Mouse (Mus musculus) liver, embryonic 15.5 days (tissue): ENCODE data around the gene Cmtm2a. TPM values are rescaled to one million over a fixed set of nuclear protein-coding genes. Genes with fewer than 3 reads are reported as not detected.
"Not testable (repeated sequence)": the region's sequence is repeated elsewhere in the genome, so short reads cannot be mapped to it uniquely, and the experiment has no call there.

Experiments
- ATAC-seq: fragments of 200-750 bp; cut with Nextera tagmentation; 2 replicates; pipeline ENCODE4 v1.8.0; 2017; ENCODE audit warnings: moderate number of reproducible peaks, mild to moderate bottlenecking, moderate library complexity; ENCODE audit not compliant: insufficient read depth
- H3K27ac ChIP-seq: fragments of 300-500 bp; sonication (generic); replicated peaks from 2 replicates; pipeline ENCODE4 v1.5.1; 2015; ENCODE audit warnings: mild to moderate bottlenecking, inconsistent platforms
- H3K27me3 ChIP-seq: fragments of 300-500 bp; sonication (generic); 2 replicates; pipeline ENCODE4 v1.6.1; 2015; ENCODE audit warnings: mild to moderate bottlenecking, inconsistent platforms
- H3K36me3 ChIP-seq: fragments of 300-500 bp; sonication (generic); replicated peaks from 2 replicates; pipeline ENCODE4 v1.6.1; 2015; ENCODE audit warnings: moderate library complexity, mild to moderate bottlenecking, inconsistent platforms
- H3K4me1 ChIP-seq: fragments of 300-500 bp; sonication (generic); replicated peaks from 2 replicates; pipeline ENCODE4 v1.6.1; 2015; ENCODE audit warnings: inconsistent platforms
- H3K4me2 ChIP-seq: fragments of 300-500 bp; sonication (generic); 2 replicates; pipeline ENCODE4 v1.6.1; 2015; ENCODE audit warnings: moderate library complexity, mild to moderate bottlenecking, inconsistent platforms
- H3K4me3 ChIP-seq: fragments of 300-500 bp; sonication (generic); replicated peaks from 2 replicates; pipeline ENCODE4 v1.5.1; 2015; ENCODE audit warnings: mild to moderate bottlenecking, inconsistent platforms
- H3K9ac ChIP-seq: fragments of 300-500 bp; sonication (generic); 2 replicates; pipeline ENCODE4 v1.6.1; 2015; ENCODE audit warnings: moderate library complexity, mild to moderate bottlenecking, inconsistent platforms
- H3K9me3 ChIP-seq: fragments of 300-500 bp; sonication (generic); replicated peaks from 2 replicates; pipeline ENCODE4 v1.6.1; 2016; ENCODE audit warnings: inconsistent platforms
- WGBS: fragments of 180-500 bp; shearing (Covaris S2); methylation state at CpG from one replicate; pipeline ENCODE4 v1.1.7; 2015; ENCODE audit warnings: mixed read lengths; ENCODE audit not compliant: insufficient replicate concordance; 5-methylcytosine and 5-hydroxymethylcytosine counted together
- polyA plus RNA-seq: library from polyadenylated mRNA; unstranded; fragments of >200 nt; fragmentation: Nextera tagmentation; extraction: Ambion mirVana; gene quantifications from 2 replicates; pipeline ENCODE4 v1.2.1, GENCODE M21; 2015

The Cmtm2a gene
- polyA plus RNA-seq, result not detected in 2 replicates

DNA sequence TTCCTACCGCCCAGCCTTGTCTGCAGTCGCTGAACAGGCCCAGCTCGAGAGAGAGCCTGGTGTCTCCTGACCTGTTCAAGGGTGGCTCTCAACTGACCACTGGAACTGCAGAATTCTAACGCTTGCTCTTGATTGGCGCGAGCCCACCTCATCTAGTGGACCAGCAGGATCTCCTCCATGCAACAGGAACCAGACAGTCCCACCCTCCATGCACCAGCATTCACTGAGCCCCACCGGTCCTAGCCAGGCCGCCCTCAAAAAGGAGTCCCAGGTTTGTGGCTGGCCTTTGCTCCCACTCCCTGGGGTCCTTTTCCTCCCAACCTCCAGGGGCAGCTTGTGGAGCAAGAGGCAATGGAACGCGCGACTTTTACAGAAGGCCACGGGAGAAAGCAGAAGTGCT lies at the start of gene Cmtm2a:
Cmtm2a (minus strand) TSS at position 101 of the 400 bp plus-strand sequence.
- not testable (repeated sequence) for H3K9ac ChIP-seq, H3K27me3 ChIP-seq, H3K27ac ChIP-seq, H3K4me3 ChIP-seq, ATAC-seq, H3K4me1 ChIP-seq, H3K9me3 ChIP-seq, H3K4me2 ChIP-seq, H3K36me3 ChIP-seq
- 68% methylated on average over 12 of the region's 12 CpGs for WGBS

DNA sequence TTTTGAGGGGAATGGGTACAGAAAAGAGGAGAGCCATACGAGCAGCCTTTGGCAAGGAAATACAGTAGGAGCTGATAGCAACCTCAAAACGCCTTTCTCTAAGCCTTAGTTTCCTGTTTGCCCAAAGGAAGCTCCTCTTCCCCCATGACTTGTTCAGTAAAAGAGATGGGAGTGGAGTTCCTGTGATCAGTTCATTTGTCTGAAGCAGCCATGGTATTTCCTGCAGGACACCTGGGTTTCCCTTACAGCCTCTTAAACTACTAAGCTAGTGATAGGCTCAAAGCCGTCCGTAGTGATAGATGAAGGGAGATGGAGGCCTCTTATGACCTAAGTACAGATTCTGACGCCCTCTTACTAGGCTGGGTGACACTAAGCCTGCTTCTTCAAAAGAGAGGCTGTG lies 49.4 kb upstream of the Cmtm2a start:
- Histone ChIP-seq H3K4me1 (peaks cover 27% of the 10 kb centered on the region), H3K27ac (no peak overlapping the region), H3K4me2 (no peak overlapping the region), H3K36me3 (peaks cover 4% of the 10 kb centered on the region; the same call in 1 of the 2 replicates), H3K9ac (no peak overlapping the region), H3K9me3 (no peaks in the 10 kb centered on the region), H3K27me3 (peaks cover 17% of the 10 kb centered on the region; the same call in 1 of the 2 replicates), H3K4me3 (no peak overlapping the region)
- no peak for ATAC-seq
- WGBS, result 43% methylated on average over 5 of the region's 5 CpGs

- H3K9ac ChIP-seq, result no peak overlapping the region
- H3K4me3 ChIP-seq, result no peak overlapping the region
- 44% methylated on average over 6 of the region's 6 CpGs for WGBS
- H3K4me2 ChIP-seq, result peak overlapping the region; percentile 77
- H3K4me1 ChIP-seq, result peaks cover 27% of the 10 kb centered on the region
- H3K27me3 ChIP-seq, result peaks cover 17% of the 10 kb centered on the region; the same call in 1 of the 2 replicates
- H3K27ac ChIP-seq, result no peak overlapping the region
- no peaks in the 10 kb centered on the region for H3K9me3 ChIP-seq
- H3K36me3 ChIP-seq, result 0 out of 2 replicates have a peak, but pooled peaks cover 4% of the 10 kb centered on the region
- ATAC-seq, result no peak
These were observed 48.7 kb upstream of the Cmtm2a start for GRCm38 (mm10) chr8:104341678-104342077.

GRCm38 (mm10) chr8:104341106-104341561 lies 48.2 kb upstream of the Cmtm2a start:
- WGBS, result under 1% methylated on average over 24 of the region's 24 CpGs
- peaks cover 27% of the 10 kb centered on the region for H3K4me1 ChIP-seq
- 0 out of 2 replicates have a peak, but pooled peaks cover under 1% of the 10 kb centered on the region for H3K36me3 ChIP-seq
- peaks cover 17% of the 10 kb centered on the region; the same call in 1 of the 2 replicates for H3K27me3 ChIP-seq
- peak overlapping the region; percentile 77 for H3K4me2 ChIP-seq
- H3K27ac ChIP-seq, result peak overlapping the region; percentile 57
- peak; percentile 36 for ATAC-seq
- no peaks in the 10 kb centered on the region for H3K9me3 ChIP-seq
- peak overlapping the region; percentile 55 for H3K4me3 ChIP-seq
- H3K9ac ChIP-seq, result peak overlapping the region; percentile 39; the same call in 1 of the 2 replicates

GRCm38 (mm10) chr8:104340233-104341105 lies 47.5 kb upstream of the Cmtm2a start:
- under 1% methylated on average over 53 of the region's 54 CpGs for WGBS
- Histone ChIP-seq H3K4me2 (peak overlapping the region; percentile 77), H3K27me3 (peaks cover 17% of the 10 kb centered on the region; the same call in 1 of the 2 replicates), H3K4me1 (peaks cover 27% of the 10 kb centered on the region), H3K9ac (peak overlapping the region; percentile 39), H3K36me3 (no peaks in the 10 kb centered on the region), H3K27ac (peak overlapping the region; percentile 57), H3K9me3 (no peaks in the 10 kb centered on the region), H3K4me3 (peak overlapping the region; percentile 55)
- ATAC-seq, result peak; percentile 62

DNA sequence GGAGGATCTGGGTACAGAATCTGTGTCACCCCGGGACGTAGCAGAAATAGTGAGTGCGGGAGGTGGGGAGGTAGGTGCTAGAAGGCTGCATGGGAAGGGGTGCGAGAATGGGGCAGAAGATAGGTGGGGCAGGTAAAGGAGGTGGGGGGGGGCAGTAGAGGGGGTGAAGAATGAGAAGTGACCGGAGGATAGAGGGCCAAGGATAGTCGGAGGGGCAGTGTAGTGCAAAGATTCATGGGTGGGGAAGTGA lies 46.9 kb upstream of the Cmtm2a start:
- ATAC-seq, result no peak
- Histone ChIP-seq H3K4me1 (peaks cover 27% of the 10 kb centered on the region), H3K27me3 (peaks cover 17% of the 10 kb centered on the region; the same call in 1 of the 2 replicates), H3K9ac (peak overlapping the region; percentile 39; the same call in 1 of the 2 replicates), H3K4me2 (peak overlapping the region; percentile 77), H3K36me3 (no peaks in the 10 kb centered on the region), H3K4me3 (peak overlapping the region; percentile 55), H3K9me3 (no peaks in the 10 kb centered on the region), H3K27ac (peak overlapping the region; percentile 33; the same call in 1 of the 2 replicates)
- WGBS, result 3% methylated on average over 6 of the region's 6 CpGs

DNA sequence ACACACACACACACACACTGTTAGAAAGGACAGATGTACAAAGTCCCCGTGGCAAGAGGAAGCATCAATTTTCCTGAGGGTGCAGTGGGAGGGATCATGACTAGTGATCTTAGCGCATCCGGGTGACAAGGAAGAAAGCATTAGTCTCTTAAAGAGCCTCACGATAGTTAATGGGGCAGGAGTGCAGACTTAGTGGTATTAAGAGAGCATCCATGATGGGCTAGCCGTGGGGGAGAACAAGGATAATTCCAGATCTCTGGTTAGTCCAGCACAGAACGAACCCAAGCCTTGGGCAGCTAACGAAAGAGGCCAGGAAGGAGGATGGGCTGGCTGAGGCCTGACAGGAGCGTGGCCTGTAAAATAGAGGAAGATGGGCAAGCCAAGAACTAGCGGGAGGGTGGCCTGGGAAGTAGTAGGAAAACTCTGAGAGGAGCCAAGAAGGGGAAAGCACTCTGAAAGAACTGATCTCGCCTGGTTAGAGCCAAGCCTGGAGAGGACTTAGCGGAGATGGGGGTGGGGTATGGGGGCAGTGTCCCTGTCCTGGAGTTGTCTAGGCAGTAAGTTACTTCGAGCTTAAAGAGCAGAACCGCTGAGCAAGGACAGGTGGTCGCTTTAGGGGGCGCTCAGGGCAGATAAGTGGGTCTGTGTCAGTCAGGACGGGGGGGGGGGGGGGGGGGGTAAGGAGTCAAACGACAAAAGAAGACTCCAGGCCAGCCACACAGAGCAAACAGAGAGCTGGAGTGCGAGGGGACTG lies 46.4 kb upstream of the Cmtm2a start, which contains the start of gene Cmtm3:
Cmtm3 (plus strand) TSS at position 182 of the 754 bp plus-strand sequence.
- Histone ChIP-seq H3K4me2 (peak within 1 kb of the TSS; percentile 77), H3K4me1 (peaks cover 27% of the 10 kb centered on the region), H3K4me3 (peak within 1 kb of the TSS; percentile 55), H3K9ac (peak within 1 kb of the TSS; percentile 39; the same call in 1 of the 2 replicates), H3K27me3 (peaks cover 17% of the 10 kb centered on the region; the same call in 1 of the 2 replicates), H3K27ac (peak within 1 kb of the TSS; percentile 33; the same call in 1 of the 2 replicates), H3K36me3 (no peaks in the 10 kb centered on the region), H3K9me3 (no peaks in the 10 kb centered on the region)
- WGBS, result 23% methylated on average over 16 of the region's 18 CpGs
- no peak for ATAC-seq

DNA sequence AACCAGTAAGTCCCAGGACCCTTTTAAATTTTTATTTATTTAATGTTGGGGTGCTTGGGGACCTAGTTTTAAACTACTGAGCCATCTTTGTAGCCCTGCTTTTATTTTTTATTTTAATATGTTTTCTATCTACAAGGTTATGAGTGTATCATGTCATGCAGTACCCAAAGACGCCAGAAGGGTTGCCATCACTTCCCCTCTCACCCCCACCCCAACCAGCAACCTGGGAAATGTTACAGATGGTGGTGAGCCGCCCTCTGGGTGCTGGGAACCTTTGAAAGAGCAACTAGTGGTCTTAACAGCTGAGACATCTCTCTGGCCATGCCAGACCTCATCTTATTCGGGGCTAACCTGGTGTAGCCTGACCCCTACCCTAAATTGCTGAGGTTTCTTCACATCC lies 44.9 kb upstream of the Cmtm2a start:
- 27% methylated on average over 3 of the region's 3 CpGs for WGBS

GRCm38 (mm10) chr8:104336806-104337205 lies 43.8 kb upstream of the Cmtm2a start:
- ATAC-seq, result no peak
- Histone ChIP-seq H3K36me3 (no peaks in the 10 kb centered on the region), H3K4me2 (no peak overlapping the region), H3K4me3 (no peak overlapping the region), H3K9me3 (no peaks in the 10 kb centered on the region), H3K27me3 (peaks cover 17% of the 10 kb centered on the region; the same call in 1 of the 2 replicates), H3K9ac (no peak overlapping the region), H3K4me1 (peaks cover 44% of the 10 kb centered on the region), H3K27ac (no peak overlapping the region)
- WGBS, result 58% methylated on average over 1 of the region's 1 CpGs

More for the DNA sequence above, 44.9 kb upstream of the Cmtm2a start:
- no peak for ATAC-seq
- Histone ChIP-seq H3K4me1 (peaks cover 43% of the 10 kb centered on the region), H3K27ac (no peak overlapping the region), H3K4me2 (no peak overlapping the region), H3K9me3 (no peaks in the 10 kb centered on the region), H3K9ac (no peak overlapping the region), H3K4me3 (no peak overlapping the region), H3K36me3 (no peaks in the 10 kb centered on the region), H3K27me3 (peaks cover 17% of the 10 kb centered on the region; the same call in 1 of the 2 replicates)

DNA sequence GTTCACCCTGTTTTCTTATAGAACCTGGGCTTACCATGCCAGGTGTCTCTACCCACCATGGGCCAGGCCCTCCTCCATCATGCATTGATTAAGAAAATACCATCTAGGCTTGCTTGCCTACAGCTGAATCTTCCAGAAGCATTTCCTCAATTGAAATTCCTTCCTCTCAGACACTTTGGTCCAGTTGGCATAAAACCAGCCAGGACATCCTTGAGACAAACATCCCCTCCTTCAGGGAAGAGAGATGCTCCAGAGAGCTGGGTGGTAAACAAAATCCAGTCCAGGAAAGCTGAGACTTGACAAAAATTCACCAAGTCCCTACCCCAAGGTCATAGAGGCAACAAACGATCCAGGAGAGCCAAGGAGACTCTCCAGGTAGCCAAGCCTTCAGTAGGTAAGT lies 41.2 kb upstream of the Cmtm2a start:
- ATAC-seq, result no peak
- no peaks in the 10 kb centered on the region for H3K36me3 ChIP-seq
- no peaks in the 10 kb centered on the region for H3K27me3 ChIP-seq
- no peak overlapping the region for H3K4me2 ChIP-seq
- 65% methylated on average over 1 of the region's 1 CpGs for WGBS
- peaks cover 19% of the 10 kb centered on the region for H3K4me1 ChIP-seq
- no peaks in the 10 kb centered on the region for H3K9me3 ChIP-seq
- H3K9ac ChIP-seq, result no peak overlapping the region
- no peak overlapping the region for H3K4me3 ChIP-seq
- no peak overlapping the region for H3K27ac ChIP-seq

DNA sequence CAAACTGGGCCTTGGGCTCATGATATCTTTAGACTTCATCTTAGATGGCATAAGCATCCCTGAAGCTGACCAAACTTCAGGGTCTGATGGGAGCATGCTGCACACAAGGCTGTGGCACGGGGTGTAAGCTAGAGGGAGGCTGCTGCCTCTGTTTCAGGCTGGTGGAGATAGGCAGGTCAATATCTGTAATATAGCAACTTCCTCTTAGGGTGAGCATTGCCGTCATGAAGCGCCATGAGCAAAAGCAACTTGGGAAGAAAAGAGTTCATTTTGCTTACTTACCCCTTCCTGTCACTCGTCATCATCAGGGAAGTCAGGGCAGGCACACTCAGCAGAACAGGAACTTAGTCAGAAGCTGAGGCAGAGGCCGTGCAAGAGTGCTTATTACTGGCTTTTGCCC lies 40.8 kb upstream of the Cmtm2a start:
- WGBS, result 21% methylated on average over 5 of the region's 5 CpGs
- Histone ChIP-seq H3K27me3 (no peaks in the 10 kb centered on the region), H3K27ac (no peak overlapping the region), H3K9me3 (no peaks in the 10 kb centered on the region), H3K9ac (no peak overlapping the region), H3K4me1 (peaks cover 19% of the 10 kb centered on the region), H3K4me3 (no peak overlapping the region), H3K36me3 (no peaks in the 10 kb centered on the region), H3K4me2 (no peak overlapping the region)
- peak; percentile 57 for ATAC-seq
